Mouse (Mus musculus) erythroblast, adult 5-6 weeks (primary cell): ENCODE measurements around the gene Ptprs. TPM values are rescaled to one million over a fixed set of nuclear protein-coding genes. Genes with fewer than 3 reads are reported as not detected.

Experiments
- ATAC-seq: replicated peaks from 2 replicates; pipeline ENCODE4 v1.8.0; 2016; ENCODE audit warnings: moderate number of reproducible peaks, mild to moderate bottlenecking, moderate TSS enrichment, inconsistent platforms; ENCODE audit not compliant: poor library complexity, low FRiP score, severe bottlenecking
- total RNA-seq, 2 experiments: library from RNA; stranded (forward) in 1 of 2; stranded (reverse) in 1 of 2; fragments of 150-400 nt in 1 of 2; fragments of 200-764, 138-1000 nt in 1 of 2; gene quantifications; 2 replicates each; pipeline versions ENCODE4 v1.2.3 to v1.2.4; 2015 to 2017; ENCODE audit warnings: low replicate concordance in 2 of 2

Gene Ptprs
- total RNA-seq, 2 experiments from 2014 or later, result 4.8 to 8.1 TPM

GRCm38 (mm10) chr17:56494480-56494879 is 18.2 kb upstream of the Ptprs start:
- ATAC-seq, result no peak

- no peak for ATAC-seq
Measured at GRCm38 (mm10) chr17:56493841-56494240, 17.6 kb upstream of the Ptprs start.

GRCm38 (mm10) chr17:56490438-56491152 is 14.3 kb upstream of the Ptprs start:
- no peak for ATAC-seq

GRCm38 (mm10) chr17:56488028-56488427 is 11.7 kb upstream of the Ptprs start:
- no peak for ATAC-seq

GRCm38 (mm10) chr17:56487441-56487888 is 11.2 kb upstream of the Ptprs start:
- no peak for ATAC-seq

GRCm38 (mm10) chr17:56485926-56486325 is 9.6 kb upstream of the Ptprs start:
- ATAC-seq, result no peak

GRCm38 (mm10) chr17:56485118-56485517 is 8.8 kb upstream of the Ptprs start:
- no peak for ATAC-seq

- no peak for ATAC-seq
Measured at GRCm38 (mm10) chr17:56482671-56483070, 6.4 kb upstream of the Ptprs start.

- peak; percentile 72 for ATAC-seq
Measured at GRCm38 (mm10) chr17:56479358-56479757, 3.1 kb upstream of the Ptprs start.

GRCm38 (mm10) chr17:56478191-56478611 is 1.9 kb upstream of the Ptprs start:
- ATAC-seq, result no peak

- no peak for ATAC-seq
Measured at GRCm38 (mm10) chr17:56477191-56477818, 1.0 kb upstream of the Ptprs start.

GRCm38 (mm10) chr17:56475584-56476401 is 490 bp downstream of the Ptprs start:
- no peak for ATAC-seq

- no peak for ATAC-seq
Measured at GRCm38 (mm10) chr17:56474831-56475581, 1.3 kb downstream of the Ptprs start.

GRCm38 (mm10) chr17:56474311-56474830 is 1.9 kb downstream of the Ptprs start:
- ATAC-seq, result no peak

- ATAC-seq, result no peak
Measured at GRCm38 (mm10) chr17:56473611-56473905, 2.7 kb downstream of the Ptprs start.

GRCm38 (mm10) chr17:56472733-56473610 is 3.3 kb downstream of the Ptprs start:
- no peak; the same call in 1 of the 2 replicates for ATAC-seq

- no peak for ATAC-seq
Measured at GRCm38 (mm10) chr17:56472121-56472520, 4.2 kb downstream of the Ptprs start.

- no peak for ATAC-seq
Measured at GRCm38 (mm10) chr17:56471136-56471535, 5.1 kb downstream of the Ptprs start.

GRCm38 (mm10) chr17:56470571-56470970 is 5.7 kb downstream of the Ptprs start:
- ATAC-seq, result no peak
